Mouse (Mus musculus) lung, embryonic 15.5 days (tissue): ENCODE measurements at regions not wholly inside any gene's neighbourhood (a gene's known extent, or its start where the extent isn't known, plus 50 kb on each side); places are given as distances from the start of the nearest gene placed in this dataset.

Source experiments
- ATAC-seq: fragments of 200-750 bp; cut with Nextera tagmentation; 2 replicates; pipeline ENCODE4 v1.8.0; 2017; ENCODE audit warnings: moderate number of reproducible peaks, borderline replicate concordance; ENCODE audit not compliant: low FRiP score, low TSS enrichment; ENCODE audit errors: extremely low read depth
- H3K27ac ChIP-seq: fragments of 300-500 bp; sonication (generic); 2 replicates; pipeline ENCODE4 v1.5.1; 2015; ENCODE audit warnings: moderate library complexity, mild to moderate bottlenecking, inconsistent platforms
- H3K27me3 ChIP-seq: fragments of 300-500 bp; sonication (generic); 2 replicates; pipeline ENCODE4 v1.6.1; 2015; ENCODE audit warnings: inconsistent platforms
- H3K36me3 ChIP-seq: fragments of 300-500 bp; sonication (generic); 2 replicates; pipeline ENCODE4 v1.6.1; 2015; ENCODE audit warnings: inconsistent platforms
- H3K4me1 ChIP-seq: fragments of 300-500 bp; sonication (generic); 2 replicates; pipeline ENCODE4 v1.6.1; 2015; ENCODE audit warnings: inconsistent platforms
- H3K4me2 ChIP-seq: fragments of 300-500 bp; sonication (generic); 2 replicates; pipeline ENCODE4 v1.6.1; 2015; ENCODE audit warnings: inconsistent platforms, mild to moderate bottlenecking, moderate library complexity
- H3K4me3 ChIP-seq: fragments of 300-500 bp; sonication (generic); 2 replicates; pipeline ENCODE4 v1.5.1; 2015; ENCODE audit warnings: mild to moderate bottlenecking, inconsistent platforms
- H3K9ac ChIP-seq: fragments of 300-500 bp; sonication (generic); 2 replicates; pipeline ENCODE4 v1.6.1; 2015; ENCODE audit warnings: inconsistent platforms
- H3K9me3 ChIP-seq: fragments of 300-500 bp; sonication (generic); 2 replicates; pipeline ENCODE4 v1.6.1; 2016; ENCODE audit warnings: inconsistent platforms
- WGBS: fragments of 180-500 bp; shearing (Covaris S2); methylation state at CpG from one replicate; pipeline ENCODE4 v1.1.7; 2015; 5-methylcytosine and 5-hydroxymethylcytosine counted together

GRCm38 (mm10) chr1:22070028-22070427 is 108.3 kb upstream of the Kcnq5 start:
- WGBS: 52% methylated on average over 5 of the region's 5 CpGs
- H3K4me2 ChIP-seq: no peak overlapping the region

More at GRCm38 (mm10) chr1:22070028-22070427, 108.3 kb upstream of the Kcnq5 start:
- Histone ChIP-seq H3K9ac (no peak overlapping the region), H3K4me1 (no peaks in the 10 kb centered on the region), H3K36me3 (no peaks in the 10 kb centered on the region), H3K4me3 (no peak overlapping the region), H3K9me3 (no peaks in the 10 kb centered on the region), H3K27ac (no peak overlapping the region), H3K27me3 (no peaks in the 10 kb centered on the region)
- ATAC-seq: 0 out of 2 replicates have a peak, but pooled peaks have one; percentile 31
